Mouse (Mus musculus): ENCODE results near the gene Nek11.

GRCm38 (mm10) chr9:105389289-105389688, 6.0 kb downstream of the Nek11 start:
- TF ChIP-seq CTCF (IDR thresholded peaks at IDR 0.05; ENCODE audit: low read depth) (peak; percentile 88), EP300 (IDR thresholded peaks at IDR 0.05; ENCODE audit: low read depth) (no peak)
